Mouse (Mus musculus): ENCODE results near the gene Itih5. TPM values are rescaled to one million over a fixed set of nuclear protein-coding genes. Genes with fewer than 3 reads are reported as not detected.

Gene Itih5
- total and polyA plus RNA-seq, 3 experiments, result not detected

DNA sequence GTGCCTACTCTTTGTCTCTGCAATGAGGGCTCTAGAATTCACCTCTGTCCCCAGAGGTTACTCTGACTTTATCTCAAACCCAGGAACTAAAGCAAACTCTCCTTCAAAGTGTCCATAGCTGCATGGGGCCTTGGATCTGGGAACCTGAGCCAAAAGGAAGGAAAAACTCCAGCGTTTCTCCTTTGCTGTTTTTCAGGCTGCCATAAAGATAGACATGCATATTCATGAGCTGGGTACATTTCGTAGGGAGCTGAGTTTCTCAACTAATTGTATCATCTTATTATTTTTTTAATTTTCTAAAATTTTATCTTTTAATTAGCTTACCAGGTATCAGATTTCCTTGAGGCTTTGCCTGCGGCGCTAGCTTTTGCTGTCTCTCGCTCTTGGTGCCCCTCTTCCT is 106.7 kb downstream of the Itih5 start:
- no peak overlapping the region for H3K4me3 ChIP-seq (ENCODE audit: control insufficient read depth in 1 of 2, insufficient read depth in 1 of 2, low read depth in 2 of 2, low read length in 2 of 2)
- H3K27ac ChIP-seq (ENCODE audit: control insufficient read depth, low read depth, low read length), result no peak overlapping the region
- DNase-seq (ENCODE audit: low read depth, low spot score), result no peak
- no peaks in the 10 kb centered on the region for H3K79me2 ChIP-seq (ENCODE audit: control insufficient read depth, insufficient read depth, low read length, poor library complexity)
- H3K36me3 ChIP-seq (ENCODE audit: control insufficient read depth in 1 of 2, insufficient read depth in 2 of 2, low read length in 2 of 2), result no peaks in the 10 kb centered on the region
- no peaks in the 10 kb centered on the region for H3K4me1 ChIP-seq (ENCODE audit: control insufficient read depth in 1 of 2, insufficient read depth in 2 of 2, low read length in 2 of 2)
- no peak for TF ChIP-seq CTCF (IDR thresholded peaks at IDR 0.05 in 2 of 3, conservative IDR thresholded peaks at IDR 0.05 in 1 of 3; ENCODE audit: control insufficient read depth in 1 of 3, insufficient read depth in 1 of 3, low read depth in 2 of 3, low read length in 3 of 3, poor library complexity in 1 of 3, severe bottlenecking in 1 of 3)
- no peak for TF ChIP-seq POLR2AphosphoS2 (IDR thresholded peaks at IDR 0.05; ENCODE audit: low read length)
- no peak for TF ChIP-seq TBP (IDR thresholded peaks at IDR 0.05; ENCODE audit: low read depth, low read length)
- no peak for TF ChIP-seq POLR2AphosphoS5 (IDR thresholded peaks at IDR 0.05; ENCODE audit: borderline replicate concordance, low read depth, low read length)
- no peak for TF ChIP-seq MAZ (IDR thresholded peaks at IDR 0.05; ENCODE audit: low read depth, low read length)
- TF ChIP-seq UBTF (IDR thresholded peaks at IDR 0.05; ENCODE audit: borderline replicate concordance, insufficient read depth, low read depth, low read length), result no peak
- TF ChIP-seq POLR2A (IDR thresholded peaks at IDR 0.05; ENCODE audit: control insufficient read depth in 1 of 2, insufficient read depth in 1 of 2, low read depth in 1 of 2, low read length in 2 of 2, poor library complexity in 1 of 2), result no peak
- TF ChIP-seq MEF2A (IDR thresholded peaks at IDR 0.05; ENCODE audit: extremely low read depth, insufficient replicate concordance, low read depth, low read length, poor library complexity, severe bottlenecking), result no peak
- no peak for TF ChIP-seq GABPA (IDR thresholded peaks at IDR 0.05; ENCODE audit: low read depth, low read length)
- no peak for TF ChIP-seq ZNF384 (IDR thresholded peaks at IDR 0.05; ENCODE audit: low read depth, low read length)
- no peak overlapping the region for H3K9ac ChIP-seq (ENCODE audit: control insufficient read depth, low read depth, low read length, poor library complexity, severe bottlenecking)
- H3K9me3 ChIP-seq (replicated peaks; ENCODE audit: insufficient read depth, low read length), result no peaks in the 10 kb centered on the region
- no peaks in the 10 kb centered on the region; a peak in 1 of 4 replicates for H3K27me3 ChIP-seq (ENCODE audit: control insufficient read depth in 1 of 2, insufficient read depth in 2 of 2, low read length in 2 of 2)

DNA sequence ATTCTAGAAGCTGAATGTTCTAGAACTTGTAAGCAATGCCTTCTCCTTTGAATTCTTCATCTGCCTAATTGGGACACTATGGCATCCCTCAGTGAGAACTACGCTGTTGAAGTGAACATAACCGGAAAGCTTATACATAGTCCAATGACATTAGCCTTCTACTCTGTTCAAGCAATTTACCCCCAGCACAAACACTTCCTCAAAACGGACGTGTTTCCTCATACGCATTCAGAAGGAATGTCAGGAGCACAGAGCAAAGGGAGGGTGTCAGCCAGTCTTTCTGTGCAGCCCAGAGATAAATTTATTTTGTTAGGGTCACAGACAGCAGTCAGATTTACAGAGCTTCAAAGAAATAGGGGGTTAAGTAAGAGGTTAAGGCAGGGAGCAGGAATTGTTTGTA is 108.0 kb downstream of the Itih5 start:
- H3K27ac ChIP-seq (ENCODE audit: control insufficient read depth, low read depth, low read length), result no peak overlapping the region
- no peaks in the 10 kb centered on the region for H3K79me2 ChIP-seq (ENCODE audit: control insufficient read depth, insufficient read depth, low read length, poor library complexity)
- H3K9me3 ChIP-seq (replicated peaks; ENCODE audit: insufficient read depth, low read length), result no peaks in the 10 kb centered on the region
- TF ChIP-seq JUND (IDR thresholded peaks at IDR 0.05; ENCODE audit: low read depth, low read length) (no peak), MEF2A (IDR thresholded peaks at IDR 0.05; ENCODE audit: extremely low read depth, insufficient replicate concordance, low read depth, low read length, poor library complexity, severe bottlenecking) (no peak)
- no peak overlapping the region for H3K4me3 ChIP-seq (ENCODE audit: control insufficient read depth in 1 of 2, insufficient read depth in 1 of 2, low read depth in 2 of 2, low read length in 2 of 2)
- H3K9ac ChIP-seq (ENCODE audit: control insufficient read depth, low read depth, low read length, poor library complexity, severe bottlenecking), result no peak overlapping the region
- no peaks in the 10 kb centered on the region for H3K36me3 ChIP-seq (ENCODE audit: control insufficient read depth in 1 of 2, insufficient read depth in 2 of 2, low read length in 2 of 2)
- no peak for DNase-seq (ENCODE audit: low read depth, low spot score)
- H3K4me1 ChIP-seq (ENCODE audit: control insufficient read depth in 1 of 2, insufficient read depth in 2 of 2, low read length in 2 of 2), result no peaks in the 10 kb centered on the region
- H3K27me3 ChIP-seq (ENCODE audit: control insufficient read depth in 1 of 2, insufficient read depth in 2 of 2, low read length in 2 of 2), result no peaks in the 10 kb centered on the region; a peak in 1 of 4 replicates

DNA sequence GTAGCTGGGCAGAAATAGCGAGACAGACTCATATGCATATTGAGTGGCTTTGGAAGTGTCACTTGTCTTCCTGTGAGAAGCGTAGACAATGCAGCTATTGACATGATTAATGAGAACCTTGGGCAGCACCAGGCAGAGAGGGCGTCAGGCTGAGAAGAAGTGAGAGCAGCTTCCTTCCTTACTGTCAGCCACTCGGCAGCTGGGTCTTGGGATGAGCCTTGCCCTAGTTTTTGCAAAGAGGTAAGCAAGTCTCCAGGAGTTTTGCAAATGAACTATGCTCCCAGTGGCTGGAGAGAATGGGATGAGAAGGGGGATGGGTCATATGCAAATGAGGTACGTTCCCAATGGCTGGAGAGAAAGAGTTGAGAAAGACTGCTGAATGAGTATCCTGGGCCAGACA is 109.4 kb downstream of the Itih5 start:
- no peak overlapping the region for H3K9ac ChIP-seq (ENCODE audit: control insufficient read depth, low read depth, low read length, poor library complexity, severe bottlenecking)
- no peaks in the 10 kb centered on the region; a peak in 1 of 4 replicates for H3K27me3 ChIP-seq (ENCODE audit: control insufficient read depth in 1 of 2, insufficient read depth in 2 of 2, low read length in 2 of 2)
- no peaks in the 10 kb centered on the region for H3K36me3 ChIP-seq (ENCODE audit: control insufficient read depth in 1 of 2, insufficient read depth in 2 of 2, low read length in 2 of 2)
- no peak overlapping the region for H3K4me3 ChIP-seq (ENCODE audit: control insufficient read depth in 1 of 2, insufficient read depth in 1 of 2, low read depth in 2 of 2, low read length in 2 of 2)
- no peaks in the 10 kb centered on the region for H3K79me2 ChIP-seq (ENCODE audit: control insufficient read depth, insufficient read depth, low read length, poor library complexity)
- H3K9me3 ChIP-seq (replicated peaks; ENCODE audit: insufficient read depth, low read length), result no peaks in the 10 kb centered on the region
- H3K4me1 ChIP-seq (ENCODE audit: control insufficient read depth in 1 of 2, insufficient read depth in 2 of 2, low read length in 2 of 2), result no peaks in the 10 kb centered on the region
- no peak for DNase-seq (ENCODE audit: low read depth, low spot score)
- TF ChIP-seq TBP (IDR thresholded peaks at IDR 0.05; ENCODE audit: low read depth, low read length) (no peak), ZMIZ1 (IDR thresholded peaks at IDR 0.05; ENCODE audit: low read depth, low read length) (no peak)
- no peak overlapping the region for H3K27ac ChIP-seq (ENCODE audit: control insufficient read depth, low read depth, low read length)
